Mouse (Mus musculus) heart, embryonic 12.5 days (tissue): ENCODE results near the gene Cdk2ap2. TPM values are rescaled to one million over a fixed set of nuclear protein-coding genes. Genes with fewer than 3 reads are reported as not detected.
"Not testable (repeated sequence)": the region's sequence is repeated elsewhere in the genome, so short reads cannot be mapped to it uniquely, and the experiment has no call there.

ENCODE experiments used
- ATAC-seq: fragments of 200-750 bp; cut with Nextera tagmentation; 2 replicates; pipeline ENCODE4 v1.8.0; 2017; ENCODE audit warnings: moderate TSS enrichment, moderate library complexity; ENCODE audit not compliant: insufficient number of reproducible peaks, low FRiP score
- H3K27ac ChIP-seq: fragments of 300-500 bp; sonication (generic); 2 replicates; pipeline ENCODE4 v1.5.1; 2016; ENCODE audit warnings: mild to moderate bottlenecking, moderate library complexity; ENCODE audit not compliant: poor library complexity, severe bottlenecking
- H3K27me3 ChIP-seq: fragments of 300-500 bp; sonication (generic); replicated peaks from 2 replicates; pipeline ENCODE4 v1.6.1; 2016; ENCODE audit warnings: mild to moderate bottlenecking, moderate library complexity
- H3K36me3 ChIP-seq: fragments of 300-500 bp; sonication (generic); 2 replicates; pipeline ENCODE4 v1.6.1; 2016; ENCODE audit warnings: mild to moderate bottlenecking, moderate library complexity
- H3K4me1 ChIP-seq: fragments of 300-500 bp; sonication (generic); replicated peaks from 2 replicates; pipeline ENCODE4 v1.6.1; 2016; ENCODE audit warnings: mild to moderate bottlenecking
- H3K4me2 ChIP-seq: fragments of 300-500 bp; sonication (generic); 2 replicates; pipeline ENCODE4 v1.6.1; 2016; ENCODE audit warnings: mild to moderate bottlenecking, moderate library complexity
- H3K4me3 ChIP-seq: fragments of 300-500 bp; sonication (generic); 2 replicates; pipeline ENCODE4 v1.5.1; 2016; ENCODE audit warnings: mild to moderate bottlenecking
- H3K9ac ChIP-seq: fragments of 300-500 bp; sonication (generic); 2 replicates; pipeline ENCODE4 v1.6.1; 2016; ENCODE audit warnings: mild to moderate bottlenecking, moderate library complexity
- H3K9me3 ChIP-seq: fragments of 300-500 bp; sonication (generic); replicated peaks from 2 replicates; pipeline ENCODE4 v1.6.1; 2016; ENCODE audit warnings: mild to moderate bottlenecking, moderate library complexity
- WGBS: fragments of 180-500 bp; shearing (Covaris S2); methylation state at CpG from one replicate; pipeline ENCODE4 v1.1.7; 2016; 5-methylcytosine and 5-hydroxymethylcytosine counted together
- polyA plus RNA-seq: library from polyadenylated mRNA; unstranded; fragments of >200 nt; fragmentation: Nextera tagmentation; extraction: Ambion mirVana; gene quantifications from 2 replicates; pipeline ENCODE4 v1.2.1, GENCODE M21; 2016

Gene Cdk2ap2
- polyA plus RNA-seq, 1 experiment from 2014 or later, result 57.6 TPM

- Histone ChIP-seq H3K4me3 (no peak overlapping the region), H3K9ac (no peak overlapping the region), H3K27ac (no peak overlapping the region), H3K36me3 (no peaks in the 10 kb centered on the region), H3K9me3 (no peaks in the 10 kb centered on the region), H3K4me2 (no peak overlapping the region), H3K27me3 (no peaks in the 10 kb centered on the region), H3K4me1 (peaks cover 15% of the 10 kb centered on the region)
- no peak for ATAC-seq
- WGBS, result 81% methylated on average over 13 of the region's 13 CpGs
These were observed 39.6 kb upstream of the Cdk2ap2 start for GRCm38 (mm10) chr19:4057389-4057788.

GRCm38 (mm10) chr19:4057962-4058361 lies 39.0 kb upstream of the Cdk2ap2 start:
- Histone ChIP-seq H3K9ac (no peak overlapping the region), H3K27ac (no peak overlapping the region), H3K27me3 (no peaks in the 10 kb centered on the region), H3K4me2 (no peak overlapping the region), H3K4me1 (peaks cover 15% of the 10 kb centered on the region), H3K4me3 (no peak overlapping the region), H3K9me3 (no peaks in the 10 kb centered on the region), H3K36me3 (no peaks in the 10 kb centered on the region)
- WGBS, result 90% methylated on average over 7 of the region's 7 CpGs
- no peak for ATAC-seq

- 87% methylated on average over 5 of the region's 5 CpGs for WGBS
- H3K4me1 ChIP-seq, result peaks cover 15% of the 10 kb centered on the region
- H3K4me2 ChIP-seq, result no peak overlapping the region
- H3K27me3 ChIP-seq, result no peaks in the 10 kb centered on the region
- H3K9me3 ChIP-seq, result no peaks in the 10 kb centered on the region
- no peak overlapping the region for H3K9ac ChIP-seq
- H3K27ac ChIP-seq, result no peak overlapping the region
- H3K4me3 ChIP-seq, result no peak overlapping the region
- H3K36me3 ChIP-seq, result no peaks in the 10 kb centered on the region
- no peak for ATAC-seq
These were observed 38.4 kb upstream of the Cdk2ap2 start for GRCm38 (mm10) chr19:4058581-4058980.

GRCm38 (mm10) chr19:4059069-4059740 lies 37.8 kb upstream of the Cdk2ap2 start, which contains the start of gene Gstp3:
Gstp3 (minus strand) TSS chr19:4059569.
- peak; percentile 29; the same call in 1 of the 2 replicates for ATAC-seq
- no peak within 1 kb of the TSS for H3K4me3 ChIP-seq
- no peaks in the 10 kb centered on the region for H3K27me3 ChIP-seq
- no peaks in the 10 kb centered on the region for H3K36me3 ChIP-seq
- peaks cover 15% of the 10 kb centered on the region for H3K4me1 ChIP-seq
- H3K9ac ChIP-seq, result no peak within 1 kb of the TSS
- WGBS, result 66% methylated on average over 15 of the region's 15 CpGs
- H3K4me2 ChIP-seq, result no peak within 1 kb of the TSS
- H3K27ac ChIP-seq, result no peak within 1 kb of the TSS
- H3K9me3 ChIP-seq, result no peaks in the 10 kb centered on the region

GRCm38 (mm10) chr19:4060044-4060898 lies 36.7 kb upstream of the Cdk2ap2 start:
- H3K9me3 ChIP-seq, H3K27me3 ChIP-seq, ATAC-seq, H3K9ac ChIP-seq, H3K4me2 ChIP-seq, H3K36me3 ChIP-seq, H3K27ac ChIP-seq, H3K4me3 ChIP-seq: not testable (repeated sequence)
- 88% methylated on average over 8 of the region's 8 CpGs for WGBS
- H3K4me1 ChIP-seq, result peaks cover 15% of the 10 kb centered on the region

DNA sequence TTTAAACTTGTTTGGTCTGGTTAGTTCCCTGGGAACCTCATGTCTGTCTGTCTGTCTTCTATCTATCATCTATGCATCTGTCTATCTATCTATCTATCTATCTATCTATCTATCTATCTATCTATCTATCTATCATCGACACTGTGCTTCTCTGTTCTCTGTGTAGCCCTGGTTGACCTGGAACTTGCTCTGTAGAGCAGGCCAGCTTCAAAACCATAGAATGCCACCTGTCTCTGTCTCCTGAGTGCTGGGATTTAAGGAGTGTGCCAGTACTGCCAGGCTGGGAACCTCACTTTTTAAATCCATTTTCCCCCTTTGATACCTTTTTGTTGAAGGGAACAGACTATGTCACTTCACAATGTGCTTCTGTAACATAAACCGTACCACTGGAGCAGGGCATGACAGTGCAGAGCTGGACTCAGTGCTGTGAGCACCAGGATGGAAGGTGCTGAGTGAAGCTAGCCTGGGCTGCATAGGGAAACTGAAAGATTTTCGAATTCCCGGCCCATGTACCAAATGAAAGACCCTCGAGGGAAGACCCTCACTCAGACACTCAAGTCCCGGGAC lies 36.0 kb upstream of the Cdk2ap2 start:
- Histone ChIP-seq H3K9me3 (no peaks in the 10 kb centered on the region), H3K4me2 (no peak overlapping the region), H3K4me3 (no peak overlapping the region), H3K36me3 (no peaks in the 10 kb centered on the region), H3K4me1 (peaks cover 15% of the 10 kb centered on the region), H3K27ac (no peak overlapping the region), H3K27me3 (no peaks in the 10 kb centered on the region), H3K9ac (no peak overlapping the region)
- ATAC-seq, result no peak
- WGBS, result 85% methylated on average over 6 of the region's 6 CpGs

- ATAC-seq, result not testable (repeated sequence)
These were observed 33.6 kb upstream of the Cdk2ap2 start for GRCm38 (mm10) chr19:4063357-4063756.

GRCm38 (mm10) chr19:4064501-4064900 lies 32.5 kb upstream of the Cdk2ap2 start:
- not testable (repeated sequence) for H3K27me3 ChIP-seq, H3K4me1 ChIP-seq, H3K9me3 ChIP-seq, ATAC-seq, H3K27ac ChIP-seq, H3K36me3 ChIP-seq, H3K4me3 ChIP-seq, H3K9ac ChIP-seq
- 18% methylated on average over 9 of the region's 11 CpGs for WGBS
- H3K4me2 ChIP-seq, result 0 out of 2 replicates have a peak overlapping the region, but pooled peaks have one; percentile 19

More at GRCm38 (mm10) chr19:4063357-4063756, 33.6 kb upstream of the Cdk2ap2 start:
- H3K4me2 ChIP-seq, H3K36me3 ChIP-seq, H3K27ac ChIP-seq, H3K4me3 ChIP-seq, H3K9ac ChIP-seq, H3K27me3 ChIP-seq, H3K9me3 ChIP-seq, H3K4me1 ChIP-seq: not testable (repeated sequence)
- 28% methylated on average over 4 of the region's 4 CpGs for WGBS

DNA sequence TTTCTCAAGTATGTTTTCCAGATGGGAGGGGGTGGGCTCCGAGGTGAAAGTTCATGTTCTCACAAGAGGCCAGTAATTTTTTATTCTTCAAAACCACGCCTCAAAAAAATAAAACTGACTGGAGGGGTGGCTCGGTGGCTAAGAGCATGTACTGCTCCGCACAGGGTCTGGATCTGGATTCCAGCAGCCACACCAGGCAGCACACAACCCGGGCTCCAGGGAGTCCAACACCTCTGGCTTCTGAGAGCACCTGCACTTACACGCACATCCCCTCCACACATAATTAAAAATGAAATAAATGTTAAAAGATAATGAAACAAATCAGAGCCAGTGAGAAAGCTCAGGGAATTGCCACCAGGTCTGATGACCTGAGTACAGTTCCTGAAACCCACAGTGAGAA lies 30.7 kb upstream of the Cdk2ap2 start:
- no peak overlapping the region for H3K27ac ChIP-seq
- H3K4me3 ChIP-seq, result no peak overlapping the region
- no peak overlapping the region for H3K9ac ChIP-seq
- H3K9me3 ChIP-seq, result no peaks in the 10 kb centered on the region
- no peak for ATAC-seq
- H3K36me3 ChIP-seq, result no peaks in the 10 kb centered on the region
- 81% methylated on average over 6 of the region's 6 CpGs for WGBS
- H3K4me2 ChIP-seq, result no peak overlapping the region
- H3K4me1 ChIP-seq, result no peaks in the 10 kb centered on the region
- no peaks in the 10 kb centered on the region for H3K27me3 ChIP-seq

- no peaks in the 10 kb centered on the region for H3K36me3 ChIP-seq
- H3K27ac ChIP-seq, result no peak overlapping the region
- no peak overlapping the region for H3K4me3 ChIP-seq
- no peaks in the 10 kb centered on the region for H3K4me1 ChIP-seq
- H3K9ac ChIP-seq, result no peak overlapping the region
- no peak overlapping the region for H3K4me2 ChIP-seq
- ATAC-seq, result no peak
- H3K27me3 ChIP-seq, result no peaks in the 10 kb centered on the region
- H3K9me3 ChIP-seq, result no peaks in the 10 kb centered on the region
These were observed 30.1 kb upstream of the Cdk2ap2 start for GRCm38 (mm10) chr19:4066877-4067276.

GRCm38 (mm10) chr19:4068242-4068641 lies 28.7 kb upstream of the Cdk2ap2 start:
- H3K27ac ChIP-seq, H3K9me3 ChIP-seq, H3K36me3 ChIP-seq, H3K4me2 ChIP-seq, H3K9ac ChIP-seq, ATAC-seq, H3K4me3 ChIP-seq, H3K27me3 ChIP-seq, H3K4me1 ChIP-seq: not testable (repeated sequence)
- WGBS, result 89% methylated on average over 2 of the region's 2 CpGs
